Mouse (Mus musculus) MEL (cell line): ENCODE measurements around the gene Gm13757.
"Not testable (repeated sequence)": the region's sequence is repeated elsewhere in the genome, so short reads cannot be mapped to it uniquely, and the experiment has no call there.

ENCODE experiments used
- CHD2 ChIP-seq: IDR thresholded peaks from 2 replicates; pipeline ENCODE4 v1.6.1; 2011; ENCODE audit warnings: low read length, improper control_type of control experiment
- POLR2A ChIP-seq, 2 experiments: IDR thresholded peaks; 2 replicates each; pipeline ENCODE4 v1.6.1; 2011 to 2012; ENCODE audit warnings: low read length in 2 of 2, mild to moderate bottlenecking in 2 of 2, control low read depth in 1 of 2, improper control_type of control experiment in 1 of 2, low read depth in 1 of 2, moderate library complexity in 1 of 2; ENCODE audit not compliant: control insufficient read depth in 1 of 2, insufficient read depth in 1 of 2, poor library complexity in 1 of 2
- TAL1 ChIP-seq: IDR thresholded peaks from 2 replicates; pipeline ENCODE4 v1.6.1; 2012; ENCODE audit warnings: mild to moderate bottlenecking, inconsistent platforms, low read length, moderate library complexity, mixed read lengths

DNA sequence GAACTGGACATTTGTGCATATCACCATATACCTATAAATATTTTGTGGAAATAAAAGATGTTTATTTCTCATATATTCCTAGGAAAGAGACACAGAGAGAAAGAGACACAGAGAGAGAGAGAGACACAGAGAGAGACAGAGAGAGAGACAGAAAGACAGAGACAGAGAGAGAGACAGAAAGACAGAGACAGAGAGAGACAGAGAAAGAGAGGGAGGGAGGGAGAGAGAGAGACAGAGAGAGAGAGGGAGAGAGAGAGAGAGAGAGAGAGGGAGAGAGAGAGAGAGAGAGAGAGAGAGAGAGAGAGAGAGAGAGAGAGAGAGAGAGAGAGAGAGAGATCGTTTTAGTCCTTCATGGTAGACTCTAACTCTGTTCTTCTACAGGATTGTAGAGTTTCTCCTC is 5.6 kb upstream of the Gm13757 start, which contains the start of gene Olfr1183:
- TF ChIP-seq CHD2; POLR2A (IDR thresholded peaks at IDR 0.05; ENCODE audit: control insufficient read depth in 1 of 2, insufficient read depth in 1 of 2, low read depth in 1 of 2, low read length in 2 of 2, poor library complexity in 1 of 2); TAL1: not testable (repeated sequence)
